Mouse (Mus musculus): ENCODE results near the gene Gm9376. TPM values are rescaled to one million over a fixed set of nuclear protein-coding genes. Genes with fewer than 3 reads are reported as not detected.

The Gm9376 gene
- total and polyA plus RNA-seq, 2 experiments, result not detected

DNA sequence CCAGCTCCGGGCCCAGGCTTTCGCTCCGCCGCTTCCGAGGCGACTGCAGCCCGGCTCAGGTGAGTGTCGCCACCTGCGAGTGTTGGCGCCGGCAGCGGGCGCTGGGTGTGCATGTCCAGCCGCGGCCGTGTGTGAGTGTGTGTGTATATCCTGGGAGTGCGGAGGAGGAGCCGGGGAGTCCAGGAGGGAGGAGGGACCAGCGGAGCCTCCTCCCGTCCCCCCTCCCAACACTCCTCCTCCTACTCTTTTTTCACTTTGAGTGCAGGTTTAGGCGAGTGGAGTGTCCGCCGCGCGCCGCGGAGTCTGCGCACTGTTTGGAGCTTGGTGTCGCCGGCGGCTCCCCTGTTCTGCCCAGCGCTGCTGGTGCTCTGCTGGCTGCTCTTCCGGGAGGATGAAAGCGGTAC lies 29.9 kb upstream of the Gm9376 start, which contains the start of gene Sox21:
Gene Sox21, minus strand, starts transcription at position 145 of the 404 bp plus-strand sequence.
- WGBS, result 2% methylated on average over 34 of the region's 34 CpGs
- Histone ChIP-seq H3K36me3 (ENCODE audit: control insufficient read depth, insufficient read depth, low read length) (no peaks in the 10 kb centered on the region), H3K27me3 (ENCODE audit: control insufficient read depth, insufficient read depth, low read length) (peaks cover 43% of the 10 kb centered on the region), H3K79me2 (ENCODE audit: control insufficient read depth, insufficient read depth, low read length) (no peaks in the 10 kb centered on the region), H3K9ac (ENCODE audit: low read depth, low read length) (no peak within 1 kb of the TSS; the same call in 1 of the 2 replicates), H3K4me3 (ENCODE audit: insufficient read depth, low read depth, low read length) (peak within 1 kb of the TSS; percentile 41; the same call in 1 of the 2 replicates), H3K27ac (replicated peaks; ENCODE audit: insufficient read depth, low read depth, low read length) (no peak within 1 kb of the TSS), H3K4me1 (ENCODE audit: control insufficient read depth, insufficient read depth, low read length) (peaks cover 10% of the 10 kb centered on the region)
- no peak for TF ChIP-seq POLR2A (IDR thresholded peaks at IDR 0.05; ENCODE audit: extremely low read depth, insufficient read depth, low read length)
- no peak for TF ChIP-seq CTCF (IDR thresholded peaks at IDR 0.05; ENCODE audit: low read depth, low read length)
- peak; percentile 34 for DNase-seq (ENCODE audit: extremely low read depth, low read depth, low spot score)

DNA sequence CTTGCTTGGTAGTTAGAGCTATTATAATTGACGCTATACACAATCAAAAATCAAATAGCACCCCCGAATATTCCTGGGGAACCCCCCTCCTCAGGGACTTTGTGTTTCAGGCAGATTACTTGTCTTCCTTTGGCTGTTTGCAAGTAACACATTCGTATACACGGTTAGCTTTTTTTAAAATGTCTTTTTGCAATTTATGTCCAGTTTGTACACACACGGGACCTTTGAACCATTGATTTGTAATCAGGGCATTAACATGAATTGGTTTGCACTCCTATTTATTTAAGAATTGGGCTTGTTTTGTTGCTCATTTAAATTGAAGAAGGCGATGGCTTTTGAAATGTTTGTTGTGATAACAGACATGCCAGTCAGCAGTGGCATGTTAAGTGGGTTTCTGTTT lies 29.0 kb upstream of the Gm9376 start:
- no peak overlapping the region for H3K27ac ChIP-seq (replicated peaks; ENCODE audit: insufficient read depth, low read depth, low read length)
- H3K79me2 ChIP-seq (ENCODE audit: control insufficient read depth, insufficient read depth, low read length), result no peaks in the 10 kb centered on the region
- H3K4me1 ChIP-seq (ENCODE audit: control insufficient read depth, insufficient read depth, low read length), result peaks cover 10% of the 10 kb centered on the region
- no peaks in the 10 kb centered on the region for H3K36me3 ChIP-seq (ENCODE audit: control insufficient read depth, insufficient read depth, low read length)
- H3K4me3 ChIP-seq (ENCODE audit: insufficient read depth, low read depth, low read length), result no peak overlapping the region
- peak; percentile 51 for DNase-seq (ENCODE audit: extremely low read depth, low read depth, low spot score)
- TF ChIP-seq POLR2A (IDR thresholded peaks at IDR 0.05; ENCODE audit: extremely low read depth, insufficient read depth, low read length) (no peak), CTCF (IDR thresholded peaks at IDR 0.05; ENCODE audit: low read depth, low read length) (no peak)
- H3K27me3 ChIP-seq (ENCODE audit: control insufficient read depth, insufficient read depth, low read length), result peaks cover 41% of the 10 kb centered on the region
- 9% methylated on average over 6 of the region's 6 CpGs for WGBS
- no peak overlapping the region for H3K9ac ChIP-seq (ENCODE audit: low read depth, low read length)

DNA sequence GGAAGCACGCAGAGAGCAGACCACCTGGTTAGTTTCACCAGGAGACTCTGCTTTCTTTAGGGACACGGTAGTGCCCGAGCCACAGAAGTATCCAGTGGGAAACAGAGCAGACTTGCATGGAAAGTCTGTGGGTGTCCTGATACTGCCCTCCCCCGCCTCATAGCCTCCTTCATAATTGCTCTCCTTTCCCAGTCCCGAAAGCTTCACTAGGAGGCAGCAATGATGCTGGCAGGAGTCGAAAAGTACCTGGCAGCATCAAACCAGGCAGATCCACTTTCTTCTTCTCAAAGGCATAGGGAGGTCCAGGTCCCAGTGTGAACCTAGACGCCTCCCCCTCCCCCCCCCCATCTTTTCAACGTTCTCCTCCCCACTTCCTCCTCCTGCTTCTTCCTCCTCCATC lies 27.4 kb upstream of the Gm9376 start:
- Histone ChIP-seq H3K9ac (ENCODE audit: low read depth, low read length) (no peak overlapping the region), H3K27ac (replicated peaks; ENCODE audit: insufficient read depth, low read depth, low read length) (no peak overlapping the region), H3K27me3 (ENCODE audit: control insufficient read depth, insufficient read depth, low read length) (peaks cover 35% of the 10 kb centered on the region), H3K4me3 (ENCODE audit: insufficient read depth, low read depth, low read length) (no peak overlapping the region), H3K79me2 (ENCODE audit: control insufficient read depth, insufficient read depth, low read length) (no peaks in the 10 kb centered on the region), H3K36me3 (ENCODE audit: control insufficient read depth, insufficient read depth, low read length) (no peaks in the 10 kb centered on the region), H3K4me1 (ENCODE audit: control insufficient read depth, insufficient read depth, low read length) (peaks cover 10% of the 10 kb centered on the region)
- whole genome bisulfite sequencing, result 7% methylated on average over 8 of the region's 8 CpGs
- no peak for DNase-seq (ENCODE audit: extremely low read depth, low read depth, low spot score)
- TF ChIP-seq POLR2A (IDR thresholded peaks at IDR 0.05; ENCODE audit: extremely low read depth, insufficient read depth, low read length), result no peak
- no peak for TF ChIP-seq CTCF (IDR thresholded peaks at IDR 0.05; ENCODE audit: low read depth, low read length)

DNA sequence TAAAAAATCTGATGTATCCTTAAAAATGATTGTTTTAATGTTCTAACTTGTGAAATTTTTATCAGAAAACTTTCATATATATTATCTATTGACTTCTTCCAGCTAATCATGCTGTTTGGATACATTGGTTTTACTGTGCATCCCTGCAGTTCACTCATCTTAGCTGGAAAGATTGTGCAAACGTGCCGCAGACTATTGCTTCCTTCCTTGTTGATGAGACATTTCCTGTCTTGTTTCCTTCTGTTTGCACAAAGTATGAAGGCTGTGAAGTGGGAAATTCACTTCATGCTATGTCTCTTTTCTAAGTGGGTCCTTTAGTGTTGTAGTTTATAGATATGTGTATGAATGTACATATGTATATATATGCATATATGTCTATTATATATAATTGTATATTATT lies 25.3 kb upstream of the Gm9376 start:
- no peak overlapping the region for H3K27ac ChIP-seq (replicated peaks; ENCODE audit: insufficient read depth, low read depth, low read length)
- H3K4me1 ChIP-seq (ENCODE audit: control insufficient read depth, insufficient read depth, low read length), result peaks cover 7% of the 10 kb centered on the region
- H3K36me3 ChIP-seq (ENCODE audit: control insufficient read depth, insufficient read depth, low read length), result no peaks in the 10 kb centered on the region
- H3K9ac ChIP-seq (ENCODE audit: low read depth, low read length), result no peak overlapping the region
- TF ChIP-seq POLR2A (IDR thresholded peaks at IDR 0.05; ENCODE audit: extremely low read depth, insufficient read depth, low read length), result no peak
- no peak for TF ChIP-seq CTCF (IDR thresholded peaks at IDR 0.05; ENCODE audit: low read depth, low read length)
- no peaks in the 10 kb centered on the region for H3K79me2 ChIP-seq (ENCODE audit: control insufficient read depth, insufficient read depth, low read length)
- peaks cover 15% of the 10 kb centered on the region for H3K27me3 ChIP-seq (ENCODE audit: control insufficient read depth, insufficient read depth, low read length)
- no peak for DNase-seq (ENCODE audit: extremely low read depth, low read depth, low spot score)
- 69% methylated on average over 2 of the region's 2 CpGs for WGBS
- no peak overlapping the region for H3K4me3 ChIP-seq (ENCODE audit: insufficient read depth, low read depth, low read length)

DNA sequence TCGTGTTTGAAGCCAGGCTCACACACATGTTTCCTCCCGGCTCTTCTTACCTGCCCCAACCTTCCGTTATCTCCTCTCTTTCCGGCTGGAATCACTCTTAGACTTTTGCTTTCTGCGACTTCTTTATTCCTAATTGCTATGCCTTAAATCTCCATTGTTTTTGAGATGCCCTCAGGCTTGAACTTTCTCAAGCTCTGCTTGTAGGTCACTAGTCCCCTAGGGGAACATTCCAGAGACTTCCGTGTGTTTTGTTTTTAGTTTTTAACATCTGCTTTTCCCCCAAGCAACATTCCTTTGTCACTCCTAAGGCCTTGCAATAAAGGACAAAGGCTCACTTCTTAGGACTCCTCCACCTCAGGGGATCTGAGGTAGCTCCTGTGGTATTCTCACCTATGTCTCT lies 13.4 kb upstream of the Gm9376 start:
- Histone ChIP-seq H3K4me3 (ENCODE audit: insufficient read depth, low read depth, low read length) (no peak overlapping the region), H3K9ac (ENCODE audit: low read depth, low read length) (no peak overlapping the region), H3K27me3 (ENCODE audit: control insufficient read depth, insufficient read depth, low read length) (no peaks in the 10 kb centered on the region; the same call in 1 of the 2 replicates), H3K36me3 (ENCODE audit: control insufficient read depth, insufficient read depth, low read length) (no peaks in the 10 kb centered on the region), H3K27ac (replicated peaks; ENCODE audit: insufficient read depth, low read depth, low read length) (no peak overlapping the region), H3K79me2 (ENCODE audit: control insufficient read depth, insufficient read depth, low read length) (no peaks in the 10 kb centered on the region), H3K4me1 (ENCODE audit: control insufficient read depth, insufficient read depth, low read length) (no peaks in the 10 kb centered on the region)
- no peak for DNase-seq (ENCODE audit: extremely low read depth, low read depth, low spot score)
- 89% methylated on average over 6 of the region's 6 CpGs for WGBS
- TF ChIP-seq POLR2A (IDR thresholded peaks at IDR 0.05; ENCODE audit: extremely low read depth, insufficient read depth, low read length) (no peak), CTCF (IDR thresholded peaks at IDR 0.05; ENCODE audit: low read depth, low read length) (no peak)

DNA sequence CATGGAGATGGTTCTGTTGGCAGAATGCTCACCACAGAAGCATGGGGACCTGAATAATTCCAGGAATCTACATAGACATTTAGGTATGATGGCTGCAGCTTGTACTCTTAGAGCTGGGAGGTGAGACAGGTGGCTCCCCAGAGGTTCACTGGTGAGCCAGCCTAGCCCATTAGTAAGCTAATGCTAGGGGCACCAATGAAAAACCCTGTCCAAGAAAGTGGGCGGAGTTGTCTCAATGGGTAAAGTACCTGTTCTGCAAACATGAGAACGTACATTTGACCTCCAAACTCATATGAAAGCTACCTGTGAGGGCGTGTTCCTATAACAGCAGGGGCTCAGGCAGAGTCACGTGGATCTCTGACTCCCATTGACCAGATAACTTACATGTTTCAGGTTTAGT lies 2.1 kb downstream of the Gm9376 start:
- no peak overlapping the region for H3K27ac ChIP-seq (replicated peaks; ENCODE audit: insufficient read depth, low read depth, low read length)
- no peaks in the 10 kb centered on the region for H3K4me1 ChIP-seq (ENCODE audit: control insufficient read depth, insufficient read depth, low read length)
- no peaks in the 10 kb centered on the region for H3K27me3 ChIP-seq (ENCODE audit: control insufficient read depth, insufficient read depth, low read length)
- no peaks in the 10 kb centered on the region for H3K79me2 ChIP-seq (ENCODE audit: control insufficient read depth, insufficient read depth, low read length)
- H3K36me3 ChIP-seq (ENCODE audit: control insufficient read depth, insufficient read depth, low read length), result no peaks in the 10 kb centered on the region
- WGBS, result 87% methylated on average over 4 of the region's 4 CpGs
- H3K9ac ChIP-seq (ENCODE audit: low read depth, low read length), result no peak overlapping the region
- H3K4me3 ChIP-seq (ENCODE audit: insufficient read depth, low read depth, low read length), result no peak overlapping the region
- no peak for DNase-seq (ENCODE audit: extremely low read depth, low read depth, low spot score)
- TF ChIP-seq CTCF (IDR thresholded peaks at IDR 0.05; ENCODE audit: low read depth, low read length), result no peak
